15 mouse cellular contexts compared by ENCODE assay signal in the genomic region with DNA sequence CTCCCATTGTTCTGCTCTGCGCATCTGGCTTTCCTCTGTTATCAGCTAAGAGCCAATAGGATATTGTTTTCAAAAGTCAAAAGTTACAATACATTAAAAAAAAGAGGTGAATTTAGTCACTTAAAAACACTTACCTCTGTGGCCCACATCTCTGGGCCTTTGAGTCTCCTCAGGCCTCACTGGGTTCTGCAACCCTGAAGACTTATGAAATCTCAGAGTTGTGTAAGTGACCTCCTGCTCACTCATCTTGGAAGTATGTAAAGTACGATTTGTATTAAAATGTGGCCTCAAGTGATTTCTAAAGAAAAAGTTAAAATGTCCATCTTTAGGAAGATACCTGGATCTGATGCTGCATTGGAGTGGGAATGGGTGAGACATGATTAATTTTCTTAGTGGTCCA. TPM values are rescaled to one million over a fixed set of nuclear protein-coding genes. Genes with fewer than 3 reads are reported as not detected.
"Had no signal": no experiment of that assay in that cellular context is flagged by ENCODE, and none has a peak within 500 bp of the region (broad histone marks: within the 10 kb centered on the region; RNA-seq: fewer than 3 reads in every experiment).

No protein-coding gene starts in this region.

- ATAC-seq: intestine, embryonic 16.5 days; midbrain, embryonic 16.5 days had no signal

- H3K36me3 ChIP-seq: limb, embryonic 12.5 days; liver, embryonic 15.5 days; lung, embryonic 15.5 days; midbrain, embryonic 12.5 days had no signal

- H3K9ac ChIP-seq: limb, embryonic 12.5 days; liver, embryonic 15.5 days; lung, embryonic 15.5 days; midbrain, embryonic 12.5 days had no signal

- H3K4me2 ChIP-seq: limb, embryonic 12.5 days; liver, embryonic 15.5 days; lung, embryonic 15.5 days; midbrain, embryonic 12.5 days had no signal

- H3K9me3 ChIP-seq: limb, embryonic 12.5 days; liver, embryonic 15.5 days; lung, embryonic 15.5 days; midbrain, embryonic 12.5 days had no signal

- H3K4me1 ChIP-seq: limb, embryonic 12.5 days; liver, embryonic 15.5 days; lung, embryonic 15.5 days; midbrain, embryonic 12.5 days had no signal

- DNase-seq: kidney, adult 2 months; kidney, postnatal 25 days; layer of hippocampus, adult 9-11 months; layer of hippocampus, postnatal 36 days; liver; lung, postnatal 14 days; right cerebral cortex, adult 18-20 months had no signal

- H3K27me3 ChIP-seq: limb, embryonic 12.5 days; liver, embryonic 15.5 days; lung, embryonic 15.5 days; midbrain, embryonic 12.5 days had no signal

- H3K4me3 ChIP-seq: limb, embryonic 12.5 days; liver, embryonic 15.5 days; lung, embryonic 15.5 days; midbrain, embryonic 12.5 days had no signal

- H3K27ac ChIP-seq: limb, embryonic 12.5 days; liver, embryonic 15.5 days; lung, embryonic 15.5 days; midbrain, embryonic 12.5 days; stomach, postnatal 0 days had no signal

RNA-seq across cellular contexts. Expression of a gene that starts 2.1 kb away (rescaled TPM):
- total RNA-seq: megakaryocyte-erythroid progenitor cell, adult 5-6 weeks had no signal
- polyA plus RNA-seq: limb, embryonic 12.5 days; midbrain, embryonic 12.5 days had no signal
